In the genomic region with DNA sequence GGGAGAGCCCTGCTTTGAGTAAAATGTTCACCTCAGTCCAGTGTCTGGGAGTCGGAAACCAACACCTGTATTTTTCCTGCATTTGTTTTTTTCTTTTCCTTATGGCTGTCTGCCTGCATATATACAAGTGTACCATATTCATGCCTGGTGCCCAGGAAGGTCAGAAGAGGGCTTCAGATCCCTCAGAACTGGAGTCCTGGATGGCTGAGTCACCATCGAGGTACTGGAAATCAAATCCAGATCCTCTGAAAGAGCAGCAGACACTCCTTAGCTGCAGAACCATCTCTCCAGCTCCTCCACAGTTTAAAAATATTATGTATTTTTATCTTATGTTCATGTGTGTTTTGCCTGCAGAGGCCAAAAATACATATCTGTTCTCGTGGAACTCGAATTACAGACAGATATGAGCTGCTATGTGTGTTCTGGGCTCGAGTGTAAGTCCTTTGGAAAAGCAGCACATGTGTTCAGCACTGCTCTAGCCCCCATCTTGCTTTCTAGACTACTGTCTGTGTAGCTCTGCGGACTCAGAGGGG, we compare ENCODE assay signal across 24 mouse cellular contexts. TPM values are rescaled to one million over a fixed set of nuclear protein-coding genes. Genes with fewer than 3 reads are reported as not detected.
DNase-seq lines count a peak whose midpoint lies in the region; ATAC-seq lines count a peak whose summit lies in the region.
"Had no signal": no experiment of that assay in that cellular context is flagged by ENCODE, and none has a peak within 500 bp of the region (broad histone marks: within the 10 kb centered on the region; RNA-seq: fewer than 3 reads in every experiment).

No protein-coding gene starts in this region.

- no peak overlapping the region for H3K4me2 ChIP-seq in heart, embryonic 12.5 days
- H3K4me2 ChIP-seq in limb, embryonic 12.5 days, result no peak overlapping the region
- H3K4me2 ChIP-seq: embryonic facial prominence, embryonic 15.5 days; hindbrain, embryonic 12.5 days had no signal

- WGBS in heart, embryonic 12.5 days, result 92% methylated on average over 6 of the region's 6 CpGs
- 89% methylated on average over 6 of the region's 6 CpGs for WGBS in limb, embryonic 12.5 days
- 91% methylated on average over 6 of the region's 6 CpGs for WGBS in limb, embryonic 10.5 days

- H3K9me3 ChIP-seq in heart, embryonic 12.5 days (replicated peaks), result no peaks in the 10 kb centered on the region
- H3K9me3 ChIP-seq in limb, embryonic 12.5 days, result no peaks in the 10 kb centered on the region
- no peaks in the 10 kb centered on the region for H3K9me3 ChIP-seq in limb, embryonic 10.5 days (replicated peaks)
- H3K9me3 ChIP-seq: embryonic facial prominence, embryonic 15.5 days; heart, embryonic 10.5 days; hindbrain, embryonic 12.5 days had no signal

- no peaks in the 10 kb centered on the region for H3K27me3 ChIP-seq in heart, embryonic 12.5 days (replicated peaks)
- H3K27me3 ChIP-seq in limb, embryonic 12.5 days, result no peaks in the 10 kb centered on the region
- no peaks in the 10 kb centered on the region for H3K27me3 ChIP-seq in limb, embryonic 10.5 days (ENCODE audit: low read depth, poor library complexity, severe bottlenecking)
- H3K27me3 ChIP-seq: embryonic facial prominence, embryonic 15.5 days; hindbrain, embryonic 12.5 days; Patski had no signal

- no peak overlapping the region for H3K27ac ChIP-seq in heart, embryonic 12.5 days (ENCODE audit: poor library complexity, severe bottlenecking)
- 0 out of 2 replicates have a peak overlapping the region, but pooled peaks have one; percentile 12 for H3K27ac ChIP-seq in limb, embryonic 12.5 days
- no peak overlapping the region for H3K27ac ChIP-seq in limb, embryonic 10.5 days
- H3K27ac ChIP-seq: embryonic facial prominence, embryonic 15.5 days; heart, adult 2 months; heart, embryonic 10.5 days; hindbrain, embryonic 12.5 days; hindbrain, postnatal 0 days had no signal

- H3K4me3 ChIP-seq in heart, embryonic 12.5 days, result no peak overlapping the region
- no peak overlapping the region for H3K4me3 ChIP-seq in limb, embryonic 12.5 days (replicated peaks)
- no peak overlapping the region for H3K4me3 ChIP-seq in limb, embryonic 10.5 days
- H3K4me3 ChIP-seq: embryonic facial prominence, embryonic 15.5 days; heart, adult 2 months; heart, embryonic 10.5 days; hindbrain, embryonic 12.5 days had no signal

- peaks cover 47% of the 10 kb centered on the region for H3K36me3 ChIP-seq in heart, embryonic 12.5 days
- H3K36me3 ChIP-seq in limb, embryonic 12.5 days, result peaks cover 57% of the 10 kb centered on the region
- peaks cover 65% of the 10 kb centered on the region for H3K36me3 ChIP-seq in limb, embryonic 10.5 days

- 0 out of 2 replicates have a peak overlapping the region, but pooled peaks have one; percentile 31 for H3K9ac ChIP-seq in heart, embryonic 12.5 days
- no peak overlapping the region for H3K9ac ChIP-seq in limb, embryonic 12.5 days (replicated peaks)
- H3K9ac ChIP-seq: embryonic facial prominence, embryonic 15.5 days; forebrain, postnatal 0 days; hindbrain, embryonic 12.5 days had no signal

- no peak for DNase-seq in heart, adult 18-20 months
- no peak for DNase-seq in limb, embryonic 10.5 days (ENCODE audit: low spot score)
- peak; percentile 51 for DNase-seq in MN1 (ENCODE audit: low spot score)
- DNase-seq in cerebellum, postnatal 10 days, result no peak
- DNase-seq in frontal cortex, postnatal 14 days (ENCODE audit: low spot score in 2 of 2), result no peak
- DNase-seq: adrenal gland, postnatal 10 days; adrenal gland, postnatal 36 days; cerebellum, adult 18-20 months; cerebellum, adult 9-10 months; cerebellum, postnatal 25 days; forebrain, postnatal 0 days; gastrocnemius, postnatal 25 days; heart, adult 2 months had no signal

- no peak for ATAC-seq in heart, embryonic 12.5 days (ENCODE audit: insufficient number of reproducible peaks, low FRiP score)
- ATAC-seq in limb, embryonic 12.5 days (ENCODE audit: insufficient number of reproducible peaks, insufficient read depth, low FRiP score, low TSS enrichment, low read depth), result no peak
- ATAC-seq: CD4-positive, CD25-positive, alpha-beta regulatory T cell, adult 4 months; forebrain, embryonic 14.5 days; forebrain, postnatal 0 days; hindbrain, postnatal 0 days; inflammation-experienced regulatory T-cells, adult 6 months; intestine, embryonic 16.5 days; Patski had no signal

- H3K4me1 ChIP-seq in heart, embryonic 12.5 days (replicated peaks), result peaks cover 14% of the 10 kb centered on the region
- H3K4me1 ChIP-seq in limb, embryonic 12.5 days (replicated peaks), result peaks cover 6% of the 10 kb centered on the region; the same call in 1 of the 2 replicates
- peaks cover 16% of the 10 kb centered on the region for H3K4me1 ChIP-seq in limb, embryonic 10.5 days

RNA-seq across cellular contexts. Expression of a gene that starts 3.7 kb away (rescaled TPM):
- polyA plus RNA-seq in heart, embryonic 12.5 days (2016; fragmentation: Nextera tagmentation; extraction: Ambion mirVana), result 34.2 and 38.2 TPM in 2 replicates
- 10 to 100 TPM; 47.0 to 47.8 TPM for total RNA-seq in heart, adult 18-20 months (2021)
- 43.2 and 45.0 TPM in 2 replicates for polyA plus RNA-seq in limb, embryonic 12.5 days (2016; fragmentation: Nextera tagmentation; extraction: Ambion mirVana)
- 44.5 and 45.4 TPM in 2 replicates for polyA plus RNA-seq in limb, embryonic 10.5 days (2016; fragmentation: Nextera tagmentation; extraction: Ambion mirVana)

RNA-seq across cellular contexts. Expression of a gene that starts 15.3 kb away (rescaled TPM):
- polyA plus RNA-seq in heart, embryonic 12.5 days (2016; fragmentation: Nextera tagmentation; extraction: Ambion mirVana), result 37.2 and 38.4 TPM in 2 replicates
- total RNA-seq in heart, adult 18-20 months (2021), result 10 to 100 TPM; 39.2 to 43.7 TPM
- polyA plus RNA-seq in limb, embryonic 12.5 days (2016; fragmentation: Nextera tagmentation; extraction: Ambion mirVana), result 72.8 and 73.6 TPM in 2 replicates
- polyA plus RNA-seq in limb, embryonic 10.5 days (2016; fragmentation: Nextera tagmentation; extraction: Ambion mirVana), result 58.1 and 68.3 TPM in 2 replicates

RNA-seq across cellular contexts. Expression of a gene that starts 22.3 kb away (rescaled TPM):
- polyA plus RNA-seq in heart, embryonic 12.5 days (2016; fragmentation: Nextera tagmentation; extraction: Ambion mirVana), result 26.8 and 27.2 TPM in 2 replicates
- 10 to 100 TPM in 1 of 2 experiments, 1 to 10 TPM in 1; 9.5 to 11.3 TPM for total RNA-seq in heart, adult 18-20 months (2021)
- polyA plus RNA-seq in limb, embryonic 12.5 days (2016; fragmentation: Nextera tagmentation; extraction: Ambion mirVana), result 30.1 and 30.2 TPM in 2 replicates
- 19.4 and 30.7 TPM in 2 replicates for polyA plus RNA-seq in limb, embryonic 10.5 days (2016; fragmentation: Nextera tagmentation; extraction: Ambion mirVana)
